Mouse (Mus musculus): ENCODE results near the gene Stxbp4. TPM values are rescaled to one million over a fixed set of nuclear protein-coding genes. Genes with fewer than 3 reads are reported as not detected.

Gene Stxbp4
- total and polyA plus RNA-seq, 3 experiments: 3.7 to 5.6 (median 4.6) TPM

- peaks cover 0 to 5% of the 10 kb centered on the region in 2 experiments for H3K36me3 ChIP-seq (replicated peaks in 1 of 2; ENCODE audit: control insufficient read depth in 1 of 2, insufficient read depth in 1 of 2, low read length in 1 of 2)
- H3K79me2 ChIP-seq (replicated peaks; ENCODE audit: control insufficient read depth, extremely low read depth, insufficient read depth, poor library complexity, severe bottlenecking): no peaks in the 10 kb centered on the region
- no peaks in the 10 kb centered on the region for H3K27me3 ChIP-seq (replicated peaks)
- H3K9me3 ChIP-seq (replicated peaks; ENCODE audit: low read length): no peaks in the 10 kb centered on the region
- in situ Hi-C loops (cut with MboI; ENCODE audit: low pct_ligation_motif_present, low pct_unique_long_range_greater_than_20kb, low sequenced_read_pairs) (no loop called here), dilution Hi-C loops (cut with MboI; ENCODE audit: extremely low pct_ligation_motif_present, extremely low pct_unique_long_range_greater_than_20kb, low sequenced_read_pairs) (no loop called here)
- H3K27ac ChIP-seq (ENCODE audit: insufficient read depth, low read depth): no peak overlapping the region
- H3K4me2 ChIP-seq (ENCODE audit: insufficient read depth, low read depth, poor library complexity, severe bottlenecking): no peak overlapping the region
- no peak overlapping the region for H3K9ac ChIP-seq (ENCODE audit: insufficient read depth, low read depth)
- no peak for DNase-seq (ENCODE audit: extremely low read depth)
- no peak overlapping the region for H3K4me3 ChIP-seq (replicated peaks in 1 of 3; ENCODE audit: low read depth in 2 of 3, low read length in 2 of 3, poor library complexity in 1 of 3)
- TF ChIP-seq PAX5 (IDR thresholded peaks at IDR 0.05; ENCODE audit: low read length) (no peak), TCF12 (IDR thresholded peaks at IDR 0.05; ENCODE audit: low read depth, low read length) (no peak), ZC3H11A (IDR thresholded peaks at IDR 0.05; ENCODE audit: low read depth, low read length) (no peak), ZNF384 (IDR thresholded peaks at IDR 0.05; ENCODE audit: low read depth, low read length) (no peak), SIN3A (IDR thresholded peaks at IDR 0.05; ENCODE audit: low read length) (no peak), ELF1 (IDR thresholded peaks at IDR 0.05; ENCODE audit: low read depth, low read length) (no peak), TBP (conservative IDR thresholded peaks at IDR 0.05; ENCODE audit: low read depth, low read length) (no peak), EP300 (IDR thresholded peaks at IDR 0.05; ENCODE audit: low read length) (no peak), ZMIZ1 (IDR thresholded peaks at IDR 0.05; ENCODE audit: low read depth, low read length) (no peak), MYC (IDR thresholded peaks at IDR 0.05; ENCODE audit: low read depth, low read length) (no peak), SMC3 (IDR thresholded peaks at IDR 0.05; ENCODE audit: low read depth, low read length) (no peak), USF2 (conservative IDR thresholded peaks at IDR 0.05; ENCODE audit: low read depth, low read length) (no peak), E2F4 (IDR thresholded peaks at IDR 0.05; ENCODE audit: insufficient replicate concordance, low read depth, low read length) (no peak), MAFK (IDR thresholded peaks at IDR 0.05; ENCODE audit: insufficient replicate concordance, low read length) (no peak), NELFE (IDR thresholded peaks at IDR 0.05; ENCODE audit: low read depth, low read length) (no peak), USF1 (IDR thresholded peaks at IDR 0.05; ENCODE audit: low read depth, low read length) (no peak), POLR2A (IDR thresholded peaks at IDR 0.05; ENCODE audit: low read depth, low read length) (no peak), KAT2A (IDR thresholded peaks at IDR 0.05; ENCODE audit: insufficient replicate concordance, low read length) (no peak)
- H3K4me1 ChIP-seq (ENCODE audit: control insufficient read depth in 1 of 2, insufficient read depth in 2 of 2): peaks cover 0 to 8% of the 10 kb centered on the region in 2 experiments; a peak in 2 of 4 replicates
Measured at GRCm38 (mm10) chr11:90627751-90628150, 10.1 kb downstream of the Stxbp4 start.

DNA sequence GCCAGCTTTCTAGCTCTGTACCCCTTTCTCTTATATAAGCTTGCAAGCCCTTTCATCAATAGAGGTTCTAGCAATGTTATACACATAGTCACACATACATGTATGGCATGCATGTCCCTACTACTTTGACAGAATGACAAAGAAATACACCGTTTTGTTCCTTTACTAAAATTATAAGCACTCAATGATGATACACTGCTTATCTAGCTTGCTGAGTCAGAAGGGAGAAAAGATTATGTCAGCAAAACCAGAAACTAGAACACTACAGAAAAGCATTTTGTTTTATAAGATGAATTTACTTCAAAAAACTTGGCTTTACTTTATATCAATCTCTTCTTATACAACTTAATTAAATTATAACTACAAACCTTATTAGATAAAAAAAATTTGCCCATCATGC lies 12.7 kb downstream of the Stxbp4 start:
- no peak overlapping the region for H3K9ac ChIP-seq (ENCODE audit: insufficient read depth, low read depth)
- H3K27ac ChIP-seq (ENCODE audit: insufficient read depth, low read depth): no peak overlapping the region
- H3K4me3 ChIP-seq (replicated peaks in 1 of 3; ENCODE audit: low read depth in 2 of 3, low read length in 2 of 3, poor library complexity in 1 of 3): no peak overlapping the region
- no peak for DNase-seq (ENCODE audit: extremely low read depth)
- in situ Hi-C loops (cut with MboI; ENCODE audit: low pct_ligation_motif_present, low pct_unique_long_range_greater_than_20kb, low sequenced_read_pairs): no loop called here
- no peak overlapping the region for H3K4me2 ChIP-seq (ENCODE audit: insufficient read depth, low read depth, poor library complexity, severe bottlenecking)
- dilution Hi-C loops (cut with MboI; ENCODE audit: extremely low pct_ligation_motif_present, extremely low pct_unique_long_range_greater_than_20kb, low sequenced_read_pairs): no loop called here
- H3K27me3 ChIP-seq (replicated peaks): no peaks in the 10 kb centered on the region
- H3K36me3 ChIP-seq (replicated peaks in 1 of 2; ENCODE audit: control insufficient read depth in 1 of 2, insufficient read depth in 1 of 2, low read length in 1 of 2): peaks cover 5 to 10% of the 10 kb centered on the region in 2 experiments
- no peaks in the 10 kb centered on the region for H3K9me3 ChIP-seq (replicated peaks; ENCODE audit: low read length)
- TF ChIP-seq UBTF (IDR thresholded peaks at IDR 0.05; ENCODE audit: low read depth, low read length): no peak
- TF ChIP-seq ZKSCAN1 (IDR thresholded peaks at IDR 0.05; ENCODE audit: borderline replicate concordance, low read depth, low read length): no peak
- no peak for TF ChIP-seq EP300 (IDR thresholded peaks at IDR 0.05; ENCODE audit: low read length)
- no peak for TF ChIP-seq JUND (conservative IDR thresholded peaks at IDR 0.05; ENCODE audit: low read depth, low read length)
- no peak for TF ChIP-seq IRF4 (IDR thresholded peaks at IDR 0.05; ENCODE audit: low read depth, low read length)
- TF ChIP-seq RCOR1 (conservative IDR thresholded peaks at IDR 0.05; ENCODE audit: low read depth, low read length): no peak
- no peak for TF ChIP-seq ZC3H11A (IDR thresholded peaks at IDR 0.05; ENCODE audit: low read depth, low read length)
- TF ChIP-seq JUN (IDR thresholded peaks at IDR 0.05; ENCODE audit: insufficient read depth, low read depth, low read length): no peak
- H3K4me1 ChIP-seq (ENCODE audit: control insufficient read depth in 1 of 2, insufficient read depth in 2 of 2): peaks cover 0 to 9% of the 10 kb centered on the region in 2 experiments; a peak in 2 of 4 replicates
- H3K79me2 ChIP-seq (replicated peaks; ENCODE audit: control insufficient read depth, extremely low read depth, insufficient read depth, poor library complexity, severe bottlenecking): no peaks in the 10 kb centered on the region

Measured in CH12.LX (cell line).